Mouse (Mus musculus): ENCODE data around the gene Hk2. TPM values are rescaled to one million over a fixed set of nuclear protein-coding genes. Genes with fewer than 3 reads are reported as not detected.

Gene Hk2
- polyA plus RNA-seq, 1 experiment from 2014 or later = 16.0 TPM

DNA sequence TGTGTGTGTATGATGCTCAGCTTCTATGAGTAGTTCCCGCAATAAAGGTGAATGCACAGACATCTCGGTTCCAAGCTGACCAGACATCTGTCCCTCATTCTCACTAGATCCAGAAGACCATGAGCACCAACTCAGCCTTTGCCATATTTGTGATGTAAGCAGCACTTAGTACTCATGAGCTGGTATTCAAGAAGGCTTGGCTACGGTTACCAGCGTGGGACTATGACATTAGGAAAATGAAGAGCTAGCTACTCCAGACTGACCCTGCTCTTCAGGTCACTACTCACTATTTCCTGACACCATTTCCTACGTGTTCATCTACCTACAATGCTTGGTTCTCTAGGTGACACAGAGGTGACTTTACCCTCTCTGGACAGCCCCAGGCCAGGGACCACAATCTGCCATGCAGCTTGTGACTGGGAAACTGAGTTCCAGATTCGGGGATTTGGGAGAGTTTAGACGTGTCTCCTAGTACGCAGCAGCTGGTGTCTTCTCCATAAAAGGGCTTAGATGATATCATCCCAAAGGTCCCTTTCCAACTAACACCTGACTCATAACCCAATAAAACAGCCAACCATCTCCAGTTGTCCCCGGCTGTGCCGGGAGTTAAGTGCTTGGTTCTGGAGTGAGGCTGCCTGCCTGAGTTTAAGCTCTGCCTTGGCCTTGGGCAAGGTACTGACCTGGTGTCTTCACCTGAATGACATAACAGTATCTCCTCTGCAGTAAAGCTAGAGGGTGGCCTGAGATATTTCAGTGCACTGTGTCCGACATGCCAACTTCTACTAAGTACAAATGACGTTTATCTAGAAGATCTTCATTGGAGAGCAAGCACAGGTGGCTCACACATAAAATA lies 6.3 kb downstream of the Hk2 start:
- Histone ChIP-seq H3K9ac (no peak overlapping the region), H3K4me1 (peaks cover 21% of the 10 kb centered on the region), H3K36me3 (no peaks in the 10 kb centered on the region), H3K27ac (no peak overlapping the region), H3K4me2 (replicated peaks) (no peak overlapping the region), H3K27me3 (no peaks in the 10 kb centered on the region), H3K9me3 (no peaks in the 10 kb centered on the region), H3K4me3 (no peak overlapping the region)
- WGBS = 86% methylated on average over 12 of the region's 12 CpGs
- no peak for ATAC-seq (ENCODE audit: insufficient number of reproducible peaks, insufficient read depth, low FRiP score, low TSS enrichment)

- 73% methylated on average over 4 of the region's 4 CpGs for WGBS
- H3K4me2 ChIP-seq (replicated peaks) = no peak overlapping the region
- no peak overlapping the region for H3K27ac ChIP-seq
- H3K36me3 ChIP-seq = no peaks in the 10 kb centered on the region
- ATAC-seq (ENCODE audit: insufficient number of reproducible peaks, insufficient read depth, low FRiP score, low TSS enrichment) = no peak
- H3K4me3 ChIP-seq = no peak overlapping the region
- no peaks in the 10 kb centered on the region for H3K9me3 ChIP-seq
- H3K9ac ChIP-seq = no peak overlapping the region
- no peaks in the 10 kb centered on the region for H3K27me3 ChIP-seq
- 0 out of 2 replicates have a peak, but pooled peaks cover 12% of the 10 kb centered on the region for H3K4me1 ChIP-seq
These were observed 7.6 kb downstream of the Hk2 start for GRCm38 (mm10) chr6:82766636-82767035.

GRCm38 (mm10) chr6:82765261-82765660 lies 9.0 kb downstream of the Hk2 start:
- ATAC-seq (ENCODE audit: insufficient number of reproducible peaks, insufficient read depth, low FRiP score, low TSS enrichment) = no peak
- H3K4me3 ChIP-seq = no peak overlapping the region
- no peaks in the 10 kb centered on the region for H3K36me3 ChIP-seq
- no peaks in the 10 kb centered on the region for H3K9me3 ChIP-seq
- 0 out of 2 replicates have a peak, but pooled peaks cover 11% of the 10 kb centered on the region for H3K4me1 ChIP-seq
- WGBS = 94% methylated on average over 2 of the region's 2 CpGs
- H3K4me2 ChIP-seq (replicated peaks) = no peak overlapping the region
- H3K9ac ChIP-seq = no peak overlapping the region
- no peaks in the 10 kb centered on the region for H3K27me3 ChIP-seq
- no peak overlapping the region for H3K27ac ChIP-seq

- Histone ChIP-seq H3K4me1 (0 out of 2 replicates have a peak, but pooled peaks cover 5% of the 10 kb centered on the region), H3K9me3 (no peaks in the 10 kb centered on the region), H3K36me3 (0 out of 2 replicates have a peak, but pooled peaks cover 7% of the 10 kb centered on the region), H3K4me2 (replicated peaks) (no peak overlapping the region), H3K9ac (no peak overlapping the region), H3K27me3 (no peaks in the 10 kb centered on the region), H3K4me3 (no peak overlapping the region), H3K27ac (no peak overlapping the region)
- no peak for ATAC-seq (ENCODE audit: insufficient number of reproducible peaks, insufficient read depth, low FRiP score, low TSS enrichment)
- 46% methylated on average over 9 of the region's 9 CpGs for WGBS
These were observed 10.3 kb downstream of the Hk2 start for GRCm38 (mm10) chr6:82763871-82764503.

DNA sequence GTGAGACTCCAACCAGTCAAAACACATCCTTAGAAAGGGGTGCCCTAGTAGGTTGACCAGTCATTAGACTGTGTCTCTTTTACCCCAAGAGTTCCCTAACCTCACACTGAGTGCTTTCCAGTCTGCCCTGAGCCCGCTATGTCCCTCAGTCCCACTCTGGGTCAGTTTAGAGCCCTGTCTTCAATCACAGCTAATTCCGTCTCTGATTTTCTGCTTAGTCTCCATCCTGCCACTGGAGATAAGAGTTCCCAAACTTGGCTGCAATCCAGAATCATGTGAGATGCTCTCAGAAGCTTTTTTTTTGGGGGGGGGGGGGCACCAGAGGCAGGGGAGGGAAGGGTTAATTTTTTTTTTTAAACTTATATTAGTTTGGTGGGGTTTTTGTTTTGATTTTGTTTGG lies 11.5 kb downstream of the Hk2 start:
- no peak for ATAC-seq (ENCODE audit: insufficient number of reproducible peaks, insufficient read depth, low FRiP score, low TSS enrichment)
- Histone ChIP-seq H3K27me3 (no peaks in the 10 kb centered on the region), H3K4me2 (replicated peaks) (no peak overlapping the region), H3K4me1 (0 out of 2 replicates have a peak, but pooled peaks cover 5% of the 10 kb centered on the region), H3K4me3 (no peak overlapping the region), H3K9me3 (no peaks in the 10 kb centered on the region), H3K9ac (no peak overlapping the region), H3K36me3 (0 out of 2 replicates have a peak, but pooled peaks cover 8% of the 10 kb centered on the region), H3K27ac (no peak overlapping the region)
- 65% methylated on average over 2 of the region's 2 CpGs for WGBS

DNA sequence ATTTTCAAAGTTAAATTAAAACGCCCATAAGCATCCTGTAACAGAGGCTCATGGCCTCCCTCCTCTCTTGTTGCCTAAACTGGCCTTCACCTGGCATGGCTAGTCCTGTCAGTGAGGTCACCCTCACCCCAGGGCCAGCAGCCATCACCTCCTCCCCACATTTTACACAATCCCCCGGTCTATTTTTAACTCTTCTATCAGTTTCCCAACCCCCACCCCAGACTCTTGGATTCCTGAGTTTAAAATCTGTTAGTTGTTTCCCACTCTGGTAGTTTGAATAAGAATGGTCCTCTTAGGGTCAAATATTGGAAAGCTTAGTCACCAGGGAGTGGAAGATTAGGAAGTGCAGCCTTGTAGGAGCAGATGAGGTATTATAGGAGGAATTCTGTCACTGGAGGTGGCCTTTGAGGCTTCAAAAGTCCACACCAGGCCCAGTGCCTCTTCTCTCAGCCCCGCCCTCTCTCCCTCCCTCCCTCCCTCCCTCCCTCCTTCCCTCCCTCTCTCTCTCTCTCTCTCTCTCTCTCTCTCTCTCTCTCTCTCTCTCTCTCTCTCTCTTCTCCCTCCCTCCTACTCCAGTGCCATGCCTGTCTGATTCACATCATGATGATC lies 13.4 kb downstream of the Hk2 start:
- H3K4me1 ChIP-seq = 0 out of 2 replicates have a peak, but pooled peaks cover 5% of the 10 kb centered on the region
- no peak overlapping the region for H3K9ac ChIP-seq
- no peak overlapping the region for H3K27ac ChIP-seq
- 81% methylated on average over 3 of the region's 3 CpGs for WGBS
- no peaks in the 10 kb centered on the region for H3K9me3 ChIP-seq
- no peaks in the 10 kb centered on the region for H3K27me3 ChIP-seq
- 0 out of 2 replicates have a peak, but pooled peaks cover 14% of the 10 kb centered on the region for H3K36me3 ChIP-seq
- no peak for ATAC-seq (ENCODE audit: insufficient number of reproducible peaks, insufficient read depth, low FRiP score, low TSS enrichment)
- no peak overlapping the region for H3K4me2 ChIP-seq (replicated peaks)
- no peak overlapping the region for H3K4me3 ChIP-seq

DNA sequence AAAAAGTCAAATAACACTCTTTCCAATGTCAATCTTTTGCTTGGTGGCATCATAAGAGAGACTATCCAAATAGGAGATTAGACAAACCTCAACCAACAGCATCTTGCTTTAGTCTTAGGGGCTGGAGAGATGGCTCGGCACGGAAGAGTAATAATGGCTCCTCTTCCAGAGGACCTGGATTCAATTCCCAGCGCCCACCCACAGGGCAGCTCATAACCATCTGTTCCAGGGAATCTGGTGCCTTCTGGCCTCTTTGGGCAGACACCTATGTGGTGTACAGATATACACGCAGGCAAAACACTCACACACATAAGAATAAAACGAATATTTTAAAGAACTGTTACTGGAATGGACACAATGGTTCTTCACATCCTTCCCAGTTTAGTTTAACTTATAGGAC lies 15.0 kb downstream of the Hk2 start:
- WGBS = 92% methylated on average over 5 of the region's 5 CpGs
- ATAC-seq (ENCODE audit: insufficient number of reproducible peaks, insufficient read depth, low FRiP score, low TSS enrichment) = no peak

GRCm38 (mm10) chr6:82756799-82757210 lies 17.4 kb downstream of the Hk2 start:
- H3K27ac ChIP-seq = no peak overlapping the region
- no peak overlapping the region for H3K4me3 ChIP-seq
- no peak for ATAC-seq (ENCODE audit: insufficient number of reproducible peaks, insufficient read depth, low FRiP score, low TSS enrichment)
- 93% methylated on average over 9 of the region's 9 CpGs for whole genome bisulfite sequencing
- H3K36me3 ChIP-seq = 0 out of 2 replicates have a peak, but pooled peaks cover 14% of the 10 kb centered on the region
- H3K4me2 ChIP-seq (replicated peaks) = no peak overlapping the region
- no peaks in the 10 kb centered on the region for H3K27me3 ChIP-seq
- no peaks in the 10 kb centered on the region for H3K9me3 ChIP-seq
- H3K4me1 ChIP-seq = no peaks in the 10 kb centered on the region
- no peak overlapping the region for H3K9ac ChIP-seq

More for the DNA sequence above, 15.0 kb downstream of the Hk2 start:
- Histone ChIP-seq H3K9ac (no peak overlapping the region), H3K9me3 (no peaks in the 10 kb centered on the region), H3K4me2 (replicated peaks) (no peak overlapping the region), H3K27me3 (no peaks in the 10 kb centered on the region), H3K27ac (no peak overlapping the region), H3K4me1 (0 out of 2 replicates have a peak, but pooled peaks cover 5% of the 10 kb centered on the region), H3K36me3 (0 out of 2 replicates have a peak, but pooled peaks cover 14% of the 10 kb centered on the region), H3K4me3 (no peak overlapping the region)

GRCm38 (mm10) chr6:82756216-82756615 lies 18.0 kb downstream of the Hk2 start:
- Histone ChIP-seq H3K9me3 (no peaks in the 10 kb centered on the region), H3K36me3 (0 out of 2 replicates have a peak, but pooled peaks cover 14% of the 10 kb centered on the region), H3K4me2 (replicated peaks) (no peak overlapping the region), H3K27me3 (no peaks in the 10 kb centered on the region), H3K4me1 (no peaks in the 10 kb centered on the region), H3K4me3 (no peak overlapping the region), H3K27ac (no peak overlapping the region), H3K9ac (no peak overlapping the region)
- WGBS = 94% methylated on average over 7 of the region's 7 CpGs
- ATAC-seq (ENCODE audit: insufficient number of reproducible peaks, insufficient read depth, low FRiP score, low TSS enrichment) = no peak

DNA sequence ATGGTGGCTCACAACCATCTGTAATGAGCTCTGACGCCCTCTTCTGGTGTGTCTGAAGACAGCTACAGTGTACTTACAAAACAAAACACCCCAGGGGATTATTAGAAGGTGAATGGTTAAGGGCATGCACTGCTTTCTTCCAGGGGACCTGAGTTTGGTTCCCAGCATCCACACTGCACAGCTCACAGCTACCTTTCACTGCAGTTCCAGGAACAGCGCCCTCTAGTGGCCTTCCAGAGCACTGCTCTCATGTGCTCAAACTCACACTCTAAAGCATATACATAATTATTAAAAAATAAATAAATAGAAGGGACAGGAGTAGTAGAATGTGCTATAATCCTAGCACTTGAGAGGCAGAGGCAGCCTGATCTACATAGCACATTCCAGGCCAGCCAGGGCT lies 18.9 kb downstream of the Hk2 start:
- no peaks in the 10 kb centered on the region for H3K4me1 ChIP-seq
- H3K36me3 ChIP-seq = 0 out of 2 replicates have a peak, but pooled peaks cover 14% of the 10 kb centered on the region
- H3K27me3 ChIP-seq = no peaks in the 10 kb centered on the region
- no peak overlapping the region for H3K9ac ChIP-seq
- H3K9me3 ChIP-seq = no peaks in the 10 kb centered on the region
- 42% methylated on average over 2 of the region's 2 CpGs for WGBS
- H3K4me3 ChIP-seq = no peak overlapping the region
- no peak overlapping the region for H3K4me2 ChIP-seq (replicated peaks)
- no peak overlapping the region for H3K27ac ChIP-seq
- ATAC-seq (ENCODE audit: insufficient number of reproducible peaks, insufficient read depth, low FRiP score, low TSS enrichment) = no peak

GRCm38 (mm10) chr6:82754769-82755168 lies 19.5 kb downstream of the Hk2 start:
- WGBS = 96% methylated on average over 6 of the region's 6 CpGs
- H3K27me3 ChIP-seq = no peaks in the 10 kb centered on the region
- H3K9me3 ChIP-seq = no peaks in the 10 kb centered on the region
- no peak overlapping the region for H3K9ac ChIP-seq
- H3K36me3 ChIP-seq = 0 out of 2 replicates have a peak, but pooled peaks cover 14% of the 10 kb centered on the region
- no peak overlapping the region for H3K4me2 ChIP-seq (replicated peaks)
- no peaks in the 10 kb centered on the region for H3K4me1 ChIP-seq
- no peak for ATAC-seq (ENCODE audit: insufficient number of reproducible peaks, insufficient read depth, low FRiP score, low TSS enrichment)
- H3K27ac ChIP-seq = no peak overlapping the region
- H3K4me3 ChIP-seq = no peak overlapping the region
